Mouse (Mus musculus): ENCODE data around the gene Baiap2l1.

- TF ChIP-seq POLR2A (IDR thresholded peaks at IDR 0.05; ENCODE audit: extremely low read depth, insufficient read depth, low read length), result no peak
- no peak for TF ChIP-seq CTCF (IDR thresholded peaks at IDR 0.05; ENCODE audit: low read depth, low read length)
Observed at GRCm38 (mm10) chr5:144254122-144254810, 103.6 kb downstream of the Baiap2l1 start.

Data from liver, adult 2 months (tissue).